Mouse (Mus musculus) spleen, postnatal 4 days (tissue): ENCODE measurements around the gene Tnp1.

Source experiments
- DNase-seq, 2 experiments: peaks; one replicate each; pipeline ENCODE4 v3.0.0; 2022; ENCODE audit warnings: low spot score in 2 of 2

The Tnp1 gene

DNA sequence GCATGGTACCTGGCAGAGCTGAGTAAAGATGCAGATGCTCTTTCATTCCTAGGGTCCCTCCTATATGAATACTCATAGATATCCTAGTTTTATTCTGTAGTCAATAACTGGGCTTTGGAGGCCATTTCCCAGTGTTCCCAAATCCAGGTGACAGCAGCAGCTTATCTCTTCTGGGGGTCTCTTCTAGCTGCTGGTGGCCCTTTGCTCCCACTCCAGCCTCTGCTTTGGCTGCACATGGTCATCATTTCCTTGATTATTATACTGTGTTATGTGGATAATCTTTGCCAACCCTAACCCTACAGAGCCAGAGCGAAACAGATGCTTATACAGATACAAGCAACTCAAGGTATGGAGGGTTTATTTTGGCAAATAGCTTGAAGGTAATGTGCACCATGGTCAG is 8.9 kb downstream of the Tnp1 start:
- DNase-seq, result no peak

GRCm38 (mm10) chr1:73004890-73005289 is 10.8 kb downstream of the Tnp1 start:
- DNase-seq, result no peak

- DNase-seq, result peak in 1 of 2 experiments; percentile 16
Observed at GRCm38 (mm10) chr1:73002637-73003036, 13.1 kb downstream of the Tnp1 start.

DNA sequence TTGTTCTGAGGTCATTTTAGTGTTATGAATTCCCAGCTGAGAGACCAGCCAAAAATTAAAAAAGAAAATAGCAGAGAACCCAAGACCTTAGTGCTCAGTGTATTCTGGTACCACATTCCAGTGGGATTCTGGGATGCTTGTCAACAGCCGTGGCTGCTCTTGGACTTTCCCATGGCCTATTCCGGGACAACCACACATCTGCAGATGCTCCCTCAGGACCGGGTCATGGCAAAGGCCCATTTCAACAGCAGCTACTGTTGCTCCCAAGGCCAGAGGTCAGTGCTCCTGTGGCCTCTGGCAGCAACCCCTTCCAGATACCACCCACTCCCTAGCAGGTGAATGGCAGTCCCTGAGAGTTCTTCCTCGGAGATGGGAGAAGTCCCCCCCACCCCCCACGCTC is 13.7 kb downstream of the Tnp1 start:
- DNase-seq, result no peak

DNA sequence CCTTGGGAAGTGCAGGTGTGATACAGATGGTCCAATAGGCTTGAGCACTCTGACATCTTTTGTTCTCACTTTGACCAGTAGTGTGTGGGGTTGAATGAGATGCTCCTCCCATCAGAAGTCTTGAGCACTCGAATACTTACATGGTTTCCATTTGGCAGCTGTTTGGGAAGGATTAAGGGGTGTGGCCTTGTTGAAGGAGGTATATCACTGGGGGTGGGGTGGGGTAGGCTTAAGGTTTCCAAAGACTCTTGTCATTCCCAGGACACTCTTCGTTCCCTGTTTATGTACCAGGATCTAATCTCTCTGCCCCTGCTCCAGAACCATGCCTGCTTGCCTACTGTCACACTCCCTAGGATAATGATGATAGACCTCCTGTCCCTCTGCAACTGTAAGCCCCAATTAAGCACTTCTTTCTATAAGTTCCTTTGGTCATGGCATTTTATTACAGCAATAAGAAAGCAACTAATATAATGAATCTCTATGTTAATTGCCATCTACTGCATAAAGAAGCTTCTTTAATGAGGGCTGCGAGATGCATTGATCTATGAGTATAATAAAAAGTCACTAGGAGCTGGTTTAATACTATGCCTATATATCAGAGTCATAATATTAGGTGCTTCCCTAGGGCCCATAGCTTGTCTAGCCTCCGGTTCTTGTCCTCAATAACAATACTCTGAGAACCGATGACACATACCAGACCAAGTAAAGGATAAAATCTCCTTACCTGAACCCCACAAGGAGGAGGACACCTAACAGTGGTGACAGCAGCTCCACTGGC is 20.8 kb downstream of the Tnp1 start:
- DNase-seq, result no peak

DNA sequence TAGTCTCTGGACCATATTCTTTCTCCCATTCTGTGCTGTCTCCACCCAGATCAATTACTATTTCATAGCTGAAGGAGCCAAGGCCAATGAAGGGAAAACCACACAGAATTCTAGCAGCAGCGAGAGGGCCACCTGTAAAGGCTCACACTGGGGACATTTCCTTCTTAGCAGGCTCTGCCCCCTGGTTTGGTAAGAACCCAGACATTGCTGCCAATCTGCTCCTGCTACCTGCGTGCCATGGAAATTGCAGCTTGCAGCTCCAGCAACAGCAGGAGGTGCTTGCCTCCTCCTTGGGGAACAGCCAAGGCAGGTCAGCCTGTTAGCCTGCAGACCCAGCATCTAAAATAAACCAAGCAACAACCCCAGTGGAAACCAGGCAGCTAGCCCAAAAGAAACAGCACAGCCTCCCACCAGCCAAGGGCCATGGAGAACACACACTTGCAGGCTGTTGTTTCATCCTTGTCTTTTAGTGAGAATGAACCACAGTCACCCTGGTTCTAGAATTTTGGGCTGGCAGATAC is 22.7 kb downstream of the Tnp1 start:
- DNase-seq, result no peak

- no peak for DNase-seq
Observed at GRCm38 (mm10) chr1:72992209-72992608, 23.5 kb downstream of the Tnp1 start.

- no peak for DNase-seq
Observed at GRCm38 (mm10) chr1:72988904-72989303, 26.8 kb downstream of the Tnp1 start.

DNA sequence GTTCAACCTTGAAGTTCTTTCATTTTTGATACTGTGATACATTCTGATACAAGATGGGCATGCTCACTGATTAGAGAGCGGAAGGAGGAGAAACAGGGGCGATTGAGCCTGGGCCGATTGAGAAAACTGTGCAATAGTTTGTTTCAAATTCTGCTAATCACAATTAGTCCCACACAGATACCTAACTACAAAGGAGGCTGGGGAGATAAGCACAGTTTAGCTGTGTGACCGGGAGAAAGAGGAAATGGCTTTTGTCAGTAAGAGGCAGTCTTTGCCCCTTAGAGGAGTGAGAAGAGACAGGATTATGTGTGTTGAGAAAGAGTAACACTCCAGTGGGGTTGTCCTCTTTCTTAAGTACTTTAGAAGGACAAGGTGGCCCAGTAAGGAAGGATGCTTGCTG is 29.0 kb downstream of the Tnp1 start:
- DNase-seq, result no peak

- no peak for DNase-seq
Observed at GRCm38 (mm10) chr1:72978956-72979355, 36.8 kb downstream of the Tnp1 start.

- DNase-seq, result no peak
Observed at GRCm38 (mm10) chr1:72974226-72974625, 41.5 kb downstream of the Tnp1 start.

DNA sequence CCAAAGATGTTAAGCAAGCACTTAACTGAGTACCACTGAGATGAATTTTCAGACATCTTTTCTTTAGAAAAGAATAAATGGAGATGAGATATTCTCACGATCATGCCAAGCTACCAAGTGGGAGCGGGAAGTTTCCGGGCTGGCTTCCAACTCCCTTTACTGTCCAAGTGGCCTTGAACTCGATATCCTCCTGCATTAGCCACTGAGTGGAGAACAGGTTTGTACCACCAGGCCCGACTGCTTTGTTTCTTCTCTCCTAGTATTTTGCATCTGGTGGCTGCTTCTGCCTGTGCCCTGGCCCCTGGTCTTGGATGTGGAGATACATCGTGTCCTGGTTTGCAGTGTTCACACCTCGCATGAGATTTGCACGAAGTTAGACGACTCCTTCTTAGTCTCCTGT is 45.2 kb downstream of the Tnp1 start:
- DNase-seq, result no peak

GRCm38 (mm10) chr1:72969113-72969812 is 46.4 kb downstream of the Tnp1 start:
- no peak for DNase-seq

DNA sequence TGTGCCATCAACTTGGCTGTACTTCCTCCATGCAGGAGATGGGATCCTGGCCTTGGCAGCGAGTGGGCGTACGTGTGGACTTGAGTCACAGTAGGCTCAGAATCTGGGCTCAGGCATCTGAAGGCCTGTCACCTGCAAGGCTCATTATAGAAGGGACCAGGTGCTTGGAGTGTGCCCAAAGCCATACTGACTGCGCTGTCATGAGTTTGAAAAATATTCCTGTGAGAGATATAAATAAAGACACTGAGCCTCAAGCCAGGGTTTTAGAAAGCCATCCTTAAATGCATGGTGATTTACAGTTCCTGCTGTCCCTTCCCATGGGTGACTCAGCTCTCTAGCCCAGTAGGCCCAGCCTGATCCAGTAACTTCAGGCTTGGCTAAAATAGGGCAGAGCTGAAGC is 49.3 kb downstream of the Tnp1 start:
- DNase-seq, result no peak
